Mouse (Mus musculus) stomach, postnatal 0 days (tissue): ENCODE measurements at regions not wholly inside any gene's neighbourhood (a gene's known extent, or its start where the extent isn't known, plus 50 kb on each side); places are given as distances from the start of the nearest gene placed in this dataset.

Experiments used
- ATAC-seq: fragments of 200-750 bp; cut with Nextera tagmentation; 2 replicates; pipeline ENCODE4 v1.8.0; 2017; ENCODE audit not compliant: low FRiP score, low TSS enrichment
- DNase-seq: peaks from one replicate; pipeline ENCODE4 v3.0.0-alpha.2; 2016; ENCODE audit warnings: low spot score
- H3K27ac ChIP-seq: fragments of 300-500 bp; sonication (generic); replicated peaks from 2 replicates; pipeline ENCODE4 v1.5.1; 2014; ENCODE audit warnings: mild to moderate bottlenecking, control low read depth
- H3K27me3 ChIP-seq: fragments of 300-500 bp; sonication (generic); 2 replicates; pipeline ENCODE4 v1.6.1; 2014; ENCODE audit warnings: low read length; ENCODE audit not compliant: control insufficient read depth, insufficient read depth
- H3K36me3 ChIP-seq: fragments of 300-500 bp; sonication (generic); 2 replicates; pipeline ENCODE4 v1.6.1; 2014; ENCODE audit warnings: low read length, mixed read lengths; ENCODE audit not compliant: control insufficient read depth, insufficient read depth
- H3K4me1 ChIP-seq: fragments of 300-500 bp; sonication (generic); replicated peaks from 2 replicates; pipeline ENCODE4 v1.6.1; 2014; ENCODE audit warnings: antibody characterized with exemption; ENCODE audit not compliant: control insufficient read depth, insufficient read depth
- H3K4me2 ChIP-seq: fragments of 300-500 bp; sonication (generic); replicated peaks from 2 replicates; pipeline ENCODE4 v1.6.1; 2014; ENCODE audit warnings: low read depth, mild to moderate bottlenecking, control low read depth, moderate library complexity
- H3K4me3 ChIP-seq: fragments of 300-500 bp; sonication (generic); 2 replicates; pipeline ENCODE4 v1.5.1; 2014; ENCODE audit warnings: low read depth, low read length, control low read depth
- H3K9ac ChIP-seq: fragments of 300-500 bp; sonication (generic); 2 replicates; pipeline ENCODE4 v1.6.1; 2014; ENCODE audit warnings: mild to moderate bottlenecking, low read length, control low read depth, mixed read lengths
- H3K9me3 ChIP-seq: fragments of 300-500 bp; sonication (generic); 2 replicates; pipeline ENCODE4 v1.6.1; 2016; ENCODE audit warnings: low read length; ENCODE audit not compliant: control insufficient read depth
- CTCF ChIP-seq: IDR thresholded peaks from 2 replicates; pipeline ENCODE4 v1.5.1; 2016; ENCODE audit warnings: antibody characterized with exemption, low read depth, mild to moderate bottlenecking, moderate library complexity
- EP300 ChIP-seq: optimal IDR thresholded peaks from 2 replicates; pipeline ENCODE3; 2016; ENCODE audit warnings: antibody characterized with exemption
- WGBS: fragments of 180-500 bp; shearing (Covaris S2); extraction: QIAGEN DNeasy Blood & Tissue Kit; methylation state at CpG from one replicate; pipeline ENCODE4 v1.1.7; 2014; 5-methylcytosine and 5-hydroxymethylcytosine counted together

GRCm38 (mm10) chr16:65664787-65665186 lies 102.3 kb upstream of the Chmp2b start:
- Histone ChIP-seq H3K36me3 (no peaks in the 10 kb centered on the region), H3K27me3 (no peaks in the 10 kb centered on the region), H3K9me3 (no peaks in the 10 kb centered on the region), H3K27ac (no peak overlapping the region), H3K4me1 (no peaks in the 10 kb centered on the region), H3K4me2 (no peak overlapping the region), H3K9ac (no peak overlapping the region), H3K4me3 (no peak overlapping the region)
- peak; percentile 16 for DNase-seq
- TF ChIP-seq CTCF (peak; percentile 71), EP300 (no peak)
- peak; percentile 59; the same call in 1 of the 2 replicates for ATAC-seq
- 66% methylated on average over 3 of the region's 3 CpGs for WGBS

- no peaks in the 10 kb centered on the region for H3K4me1 ChIP-seq
These were observed 109.6 kb upstream of the Chmp2b start for GRCm38 (mm10) chr16:65672116-65672515.

GRCm38 (mm10) chr16:65683089-65683488 lies 120.6 kb upstream of the Chmp2b start:
- WGBS = 72% methylated on average over 7 of the region's 7 CpGs
- TF ChIP-seq CTCF = no peak
- no peak for TF ChIP-seq EP300
- ATAC-seq = no peak

More at GRCm38 (mm10) chr16:65672116-65672515, 109.6 kb upstream of the Chmp2b start:
- TF ChIP-seq CTCF (no peak), EP300 (no peak)
- Histone ChIP-seq H3K36me3 (no peaks in the 10 kb centered on the region), H3K4me3 (no peak overlapping the region), H3K9me3 (no peaks in the 10 kb centered on the region), H3K9ac (no peak overlapping the region), H3K27ac (no peak overlapping the region), H3K27me3 (no peaks in the 10 kb centered on the region), H3K4me2 (no peak overlapping the region)
- ATAC-seq (no peak), DNase-seq (no peak)
- 59% methylated on average over 2 of the region's 2 CpGs for WGBS

GRCm38 (mm10) chr16:65683703-65684320 lies 121.3 kb upstream of the Chmp2b start:
- no peak overlapping the region for H3K4me2 ChIP-seq
- no peaks in the 10 kb centered on the region for H3K4me1 ChIP-seq
- no peak overlapping the region for H3K4me3 ChIP-seq
- ATAC-seq = no peak
- no peaks in the 10 kb centered on the region for H3K36me3 ChIP-seq
- H3K27ac ChIP-seq = no peak overlapping the region
- DNase-seq = no peak
- TF ChIP-seq CTCF (no peak), EP300 (no peak)
- H3K9me3 ChIP-seq = no peaks in the 10 kb centered on the region
- H3K27me3 ChIP-seq = no peaks in the 10 kb centered on the region
- H3K9ac ChIP-seq = no peak overlapping the region

More at GRCm38 (mm10) chr16:65683089-65683488, 120.6 kb upstream of the Chmp2b start:
- Histone ChIP-seq H3K4me3 (no peak overlapping the region), H3K4me2 (no peak overlapping the region), H3K9ac (no peak overlapping the region), H3K9me3 (no peaks in the 10 kb centered on the region), H3K36me3 (no peaks in the 10 kb centered on the region), H3K27me3 (no peaks in the 10 kb centered on the region), H3K27ac (no peak overlapping the region), H3K4me1 (no peaks in the 10 kb centered on the region)
- DNase-seq = no peak

- Histone ChIP-seq H3K4me2 (no peak overlapping the region), H3K27ac (no peak overlapping the region), H3K4me1 (no peaks in the 10 kb centered on the region), H3K27me3 (no peaks in the 10 kb centered on the region), H3K9ac (no peak overlapping the region), H3K4me3 (no peak overlapping the region), H3K9me3 (no peaks in the 10 kb centered on the region), H3K36me3 (no peaks in the 10 kb centered on the region)
- WGBS = 78% methylated on average over 2 of the region's 2 CpGs
- DNase-seq (no peak), ATAC-seq (no peak)
- no peak for TF ChIP-seq CTCF
- no peak for TF ChIP-seq EP300
These were observed 121.4 kb upstream of the Vgll3 start for GRCm38 (mm10) chr16:65693626-65694025.

- H3K4me2 ChIP-seq = no peak overlapping the region
- no peaks in the 10 kb centered on the region for H3K36me3 ChIP-seq
- no peaks in the 10 kb centered on the region for H3K27me3 ChIP-seq
- no peak for ATAC-seq
- H3K9me3 ChIP-seq = no peaks in the 10 kb centered on the region
- no peak for DNase-seq
- no peak overlapping the region for H3K27ac ChIP-seq
- no peak overlapping the region for H3K9ac ChIP-seq
- TF ChIP-seq CTCF = peak; percentile 67
- TF ChIP-seq EP300 = no peak
- no peak overlapping the region for H3K4me3 ChIP-seq
- no peaks in the 10 kb centered on the region for H3K4me1 ChIP-seq
These were observed 99.4 kb upstream of the Vgll3 start for GRCm38 (mm10) chr16:65715631-65716030.
